21 mouse cellular contexts compared by ENCODE assay signal in the genomic region with DNA sequence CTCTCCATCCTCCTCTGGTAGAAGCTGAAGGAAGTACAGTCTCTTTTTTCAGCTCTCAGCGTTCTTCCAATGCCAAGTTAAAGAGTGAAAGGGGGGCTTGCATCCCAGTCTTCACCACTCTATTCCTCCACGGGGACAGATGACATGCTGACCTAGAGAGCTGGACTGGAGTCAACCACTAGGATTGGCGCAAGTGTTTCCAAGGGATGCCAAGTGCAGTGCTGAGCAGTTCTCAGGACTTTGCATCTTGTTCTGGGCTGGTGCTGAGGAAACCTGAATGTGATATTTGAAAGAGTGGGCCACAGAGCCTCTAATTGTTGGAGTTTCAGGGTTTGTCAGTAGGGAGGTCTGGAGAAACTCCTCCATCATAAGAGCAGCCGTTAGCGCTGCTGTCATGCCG.
A peak's percentile ranks its signal among the peaks of the same experiment; 100 is the strongest.
DNase-seq lines count a peak whose midpoint lies in the region; ATAC-seq and TF ChIP-seq lines count a peak whose summit lies in the region.
"Had no signal": no experiment of that assay in that cellular context is flagged by ENCODE, and none has a peak within 500 bp of the region (broad histone marks: within the 10 kb centered on the region; RNA-seq: fewer than 3 reads in every experiment).

No protein-coding gene starts in this region.

- no peaks in the 10 kb centered on the region for H3K9me3 ChIP-seq in hindbrain, postnatal 0 days (ENCODE audit: low read length)
- no peaks in the 10 kb centered on the region for H3K9me3 ChIP-seq in hindbrain, embryonic 10.5 days
- H3K9me3 ChIP-seq in limb, embryonic 15.5 days, result no peaks in the 10 kb centered on the region
- no peaks in the 10 kb centered on the region for H3K9me3 ChIP-seq in limb, embryonic 10.5 days (replicated peaks)
- H3K9me3 ChIP-seq in midbrain, postnatal 0 days (ENCODE audit: low read length), result no peaks in the 10 kb centered on the region
- no peaks in the 10 kb centered on the region for H3K9me3 ChIP-seq in midbrain, embryonic 13.5 days
- H3K9me3 ChIP-seq: embryonic facial prominence, embryonic 13.5 days; embryonic facial prominence, embryonic 15.5 days; forebrain, embryonic 10.5 days; forebrain, embryonic 12.5 days had no signal

- no peak overlapping the region for H3K4me3 ChIP-seq in hindbrain, postnatal 0 days (ENCODE audit: low read length)
- no peak overlapping the region for H3K4me3 ChIP-seq in hindbrain, embryonic 10.5 days
- no peak overlapping the region for H3K4me3 ChIP-seq in limb, embryonic 15.5 days
- H3K4me3 ChIP-seq in limb, embryonic 10.5 days, result no peak overlapping the region
- no peak overlapping the region for H3K4me3 ChIP-seq in midbrain, postnatal 0 days (ENCODE audit: low read depth, low read length)
- H3K4me3 ChIP-seq in midbrain, embryonic 13.5 days (replicated peaks), result no peak overlapping the region
- H3K4me3 ChIP-seq: embryonic facial prominence, embryonic 13.5 days; embryonic facial prominence, embryonic 15.5 days; erythroblast, embryonic 14.5 days; forebrain, embryonic 10.5 days; forebrain, embryonic 12.5 days had no signal

- no peaks in the 10 kb centered on the region for H3K36me3 ChIP-seq in hindbrain, postnatal 0 days (ENCODE audit: insufficient read depth, low read length)
- H3K36me3 ChIP-seq in hindbrain, embryonic 10.5 days, result no peaks in the 10 kb centered on the region
- H3K36me3 ChIP-seq in limb, embryonic 15.5 days, result no peaks in the 10 kb centered on the region
- no peaks in the 10 kb centered on the region for H3K36me3 ChIP-seq in limb, embryonic 10.5 days
- no peaks in the 10 kb centered on the region for H3K36me3 ChIP-seq in midbrain, postnatal 0 days (ENCODE audit: insufficient read depth, low read length)
- H3K36me3 ChIP-seq in midbrain, embryonic 13.5 days, result no peaks in the 10 kb centered on the region
- H3K36me3 ChIP-seq: embryonic facial prominence, embryonic 13.5 days; embryonic facial prominence, embryonic 15.5 days; forebrain, embryonic 10.5 days; forebrain, embryonic 12.5 days had no signal

- TF ChIP-seq CTCF in hindbrain, postnatal 0 days (IDR thresholded peaks at IDR 0.05; ENCODE audit: low read depth), result no peak
- TF ChIP-seq CTCF in midbrain, postnatal 0 days (IDR thresholded peaks at IDR 0.05), result no peak

- peak; percentile 57 for DNase-seq in hindbrain, postnatal 0 days (ENCODE audit: low spot score)
- no peak for DNase-seq in hindbrain, embryonic 10.5 days (ENCODE audit: low spot score)
- no peak for DNase-seq in limb, embryonic 10.5 days (ENCODE audit: low spot score)
- DNase-seq in midbrain, postnatal 0 days (ENCODE audit: low spot score), result peak; percentile 52
- no peak for DNase-seq in adrenal gland, postnatal 10 days
- DNase-seq: adrenal gland, adult 8-10 months; adrenal gland, postnatal 25 days; cerebellum, adult 11-12 months; cerebellum, adult 2 months; cerebellum, adult 9-10 months; cerebellum, postnatal 36 days; embryo, embryonic 11 days had no signal

- H3K9ac ChIP-seq in hindbrain, postnatal 0 days (replicated peaks; ENCODE audit: low read length), result no peak overlapping the region
- no peak overlapping the region for H3K9ac ChIP-seq in limb, embryonic 15.5 days
- H3K9ac ChIP-seq in midbrain, postnatal 0 days (replicated peaks; ENCODE audit: low read length, poor library complexity, severe bottlenecking), result no peak overlapping the region
- H3K9ac ChIP-seq in midbrain, embryonic 13.5 days (replicated peaks), result no peak overlapping the region
- H3K9ac ChIP-seq: embryonic facial prominence, embryonic 13.5 days; embryonic facial prominence, embryonic 15.5 days; forebrain, embryonic 12.5 days had no signal

- H3K27ac ChIP-seq in hindbrain, postnatal 0 days, result no peak overlapping the region
- H3K27ac ChIP-seq in hindbrain, embryonic 10.5 days, result no peak overlapping the region
- H3K27ac ChIP-seq in limb, embryonic 15.5 days, result 0 out of 2 replicates have a peak overlapping the region, but pooled peaks have one; percentile 19
- no peak overlapping the region for H3K27ac ChIP-seq in limb, embryonic 10.5 days
- H3K27ac ChIP-seq in midbrain, postnatal 0 days (ENCODE audit: low read depth, low read length), result no peak overlapping the region
- no peak overlapping the region for H3K27ac ChIP-seq in midbrain, embryonic 13.5 days
- H3K27ac ChIP-seq: embryonic facial prominence, embryonic 13.5 days; embryonic facial prominence, embryonic 15.5 days; forebrain, embryonic 10.5 days; forebrain, embryonic 12.5 days had no signal

- ATAC-seq in hindbrain, postnatal 0 days, result no peak
- no peak for ATAC-seq in limb, embryonic 15.5 days (ENCODE audit: insufficient number of reproducible peaks, low FRiP score, low TSS enrichment, low read depth)
- ATAC-seq in midbrain, postnatal 0 days (ENCODE audit: low FRiP score), result no peak
- no peak for ATAC-seq in midbrain, embryonic 13.5 days
- ATAC-seq: forebrain, embryonic 14.5 days; forebrain, embryonic 16.5 days had no signal

- H3K4me2 ChIP-seq in hindbrain, postnatal 0 days (ENCODE audit: low read depth, low read length), result no peak overlapping the region
- H3K4me2 ChIP-seq in limb, embryonic 15.5 days, result no peak overlapping the region
- no peak overlapping the region for H3K4me2 ChIP-seq in midbrain, postnatal 0 days (ENCODE audit: low read depth, low read length, poor library complexity, severe bottlenecking)
- no peak overlapping the region for H3K4me2 ChIP-seq in midbrain, embryonic 13.5 days (replicated peaks)
- H3K4me2 ChIP-seq: embryonic facial prominence, embryonic 13.5 days; embryonic facial prominence, embryonic 15.5 days; forebrain, embryonic 12.5 days had no signal

- no peaks in the 10 kb centered on the region for H3K27me3 ChIP-seq in hindbrain, postnatal 0 days (ENCODE audit: insufficient read depth, low read length)
- H3K27me3 ChIP-seq in hindbrain, embryonic 10.5 days (ENCODE audit: insufficient read depth, poor library complexity, severe bottlenecking), result 0 out of 2 replicates have a peak, but pooled peaks cover 4% of the 10 kb centered on the region
- no peaks in the 10 kb centered on the region for H3K27me3 ChIP-seq in limb, embryonic 15.5 days
- peaks cover 38% of the 10 kb centered on the region for H3K27me3 ChIP-seq in limb, embryonic 10.5 days (ENCODE audit: low read depth, poor library complexity, severe bottlenecking)
- H3K27me3 ChIP-seq in midbrain, postnatal 0 days (ENCODE audit: insufficient read depth, low read length), result no peaks in the 10 kb centered on the region
- peaks cover 6% of the 10 kb centered on the region; the same call in 1 of the 2 replicates for H3K27me3 ChIP-seq in midbrain, embryonic 13.5 days
- H3K27me3 ChIP-seq: embryonic facial prominence, embryonic 13.5 days; embryonic facial prominence, embryonic 15.5 days had no signal

- H3K4me1 ChIP-seq in hindbrain, postnatal 0 days (ENCODE audit: insufficient read depth, low read length), result peaks cover 7% of the 10 kb centered on the region; the same call in 1 of the 2 replicates
- peaks cover 20% of the 10 kb centered on the region for H3K4me1 ChIP-seq in hindbrain, embryonic 10.5 days (replicated peaks)
- peaks cover 37% of the 10 kb centered on the region for H3K4me1 ChIP-seq in limb, embryonic 15.5 days
- H3K4me1 ChIP-seq in limb, embryonic 10.5 days, result peaks cover 41% of the 10 kb centered on the region
- H3K4me1 ChIP-seq in midbrain, postnatal 0 days (ENCODE audit: insufficient read depth, low read length), result no peaks in the 10 kb centered on the region; the same call in 1 of the 2 replicates
- peaks cover 17% of the 10 kb centered on the region for H3K4me1 ChIP-seq in midbrain, embryonic 13.5 days (replicated peaks)

- WGBS in hindbrain, postnatal 0 days, result 60% methylated on average over 6 of the region's 6 CpGs
- WGBS in hindbrain, embryonic 10.5 days, result 92% methylated on average over 6 of the region's 6 CpGs
- 57% methylated on average over 6 of the region's 6 CpGs for WGBS in limb, embryonic 15.5 days
- 89% methylated on average over 6 of the region's 6 CpGs for WGBS in limb, embryonic 10.5 days
- 86% methylated on average over 6 of the region's 6 CpGs for WGBS in midbrain, postnatal 0 days
- WGBS in midbrain, embryonic 13.5 days, result 86% methylated on average over 6 of the region's 6 CpGs

Comparison
In these comparisons a context has a peak if more than half of its experiments do, and no peak if none do; other contexts are left out.
1. DNase-seq: peak in hindbrain, postnatal 0 days (single experiment) and midbrain, postnatal 0 days (single experiment); none in hindbrain, embryonic 10.5 days (single experiment), limb, embryonic 10.5 days (single experiment) and adrenal gland, postnatal 10 days (single experiment).